Mouse (Mus musculus): ENCODE results near the gene Acly. TPM values are rescaled to one million over a fixed set of nuclear protein-coding genes. Genes with fewer than 3 reads are reported as not detected.

The Acly gene
- total and polyA plus RNA-seq, 3 experiments = 213 to 277 (median 246) TPM

- TF ChIP-seq NELFE (IDR thresholded peaks at IDR 0.05; ENCODE audit: low read depth, low read length) = peak; percentile 54; the same call in 1 of the 2 replicates
Observed at GRCm38 (mm10) chr11:100524358-100524757, 3.4 kb downstream of the Acly start (continued).

- dilution Hi-C loops (cut with MboI; ENCODE audit: extremely low pct_ligation_motif_present, extremely low pct_unique_long_range_greater_than_20kb, low sequenced_read_pairs) = no loop called here
- no peak overlapping the region for H3K4me3 ChIP-seq (replicated peaks in 1 of 3; ENCODE audit: low read depth in 2 of 3, low read length in 2 of 3, poor library complexity in 1 of 3)
- in situ Hi-C loops (cut with MboI; ENCODE audit: low pct_ligation_motif_present, low pct_unique_long_range_greater_than_20kb, low sequenced_read_pairs) = loop anchor here (5.0 kb wide), 1 partner anchor 36 kb away; no protein-coding TSS in a partner anchor
- H3K4me2 ChIP-seq (ENCODE audit: insufficient read depth, low read depth, poor library complexity, severe bottlenecking) = no peak overlapping the region
- no peaks in the 10 kb centered on the region for H3K9me3 ChIP-seq (replicated peaks; ENCODE audit: low read length)
- H3K27me3 ChIP-seq (replicated peaks) = no peaks in the 10 kb centered on the region
- no peak overlapping the region for H3K9ac ChIP-seq (ENCODE audit: insufficient read depth, low read depth)
- TF ChIP-seq JUN (IDR thresholded peaks at IDR 0.05; ENCODE audit: insufficient read depth, low read depth, low read length) (no peak), UBTF (IDR thresholded peaks at IDR 0.05; ENCODE audit: low read depth, low read length) (no peak), MAX (IDR thresholded peaks at IDR 0.05; ENCODE audit: low read length) (no peak), MAZ (IDR thresholded peaks at IDR 0.05; ENCODE audit: low read depth, low read length) (no peak), KAT2A (IDR thresholded peaks at IDR 0.05; ENCODE audit: insufficient replicate concordance, low read length) (no peak), PAX5 (IDR thresholded peaks at IDR 0.05; ENCODE audit: low read length) (no peak), TCF12 (IDR thresholded peaks at IDR 0.05; ENCODE audit: low read depth, low read length) (no peak), RCOR1 (conservative IDR thresholded peaks at IDR 0.05; ENCODE audit: low read depth, low read length) (no peak), ZKSCAN1 (IDR thresholded peaks at IDR 0.05; ENCODE audit: borderline replicate concordance, low read depth, low read length) (no peak), CHD1 (IDR thresholded peaks at IDR 0.05; ENCODE audit: low read depth, low read length) (no peak), HCFC1 (IDR thresholded peaks at IDR 0.05; ENCODE audit: low read depth, low read length) (no peak), RAD21 (IDR thresholded peaks at IDR 0.05; ENCODE audit: low read depth, low read length) (no peak), GABPA (IDR thresholded peaks at IDR 0.05; ENCODE audit: insufficient replicate concordance, low read depth, low read length) (no peak), CTCF (conservative IDR thresholded peaks at IDR 0.05 in 1 of 2, IDR thresholded peaks at IDR 0.05 in 1 of 2; ENCODE audit: low read depth in 2 of 2, low read length in 2 of 2) (no peak)
- DNase-seq (ENCODE audit: extremely low read depth) = no peak
- no peak overlapping the region for H3K27ac ChIP-seq (ENCODE audit: insufficient read depth, low read depth)
- peaks cover 67 to 90% of the 10 kb centered on the region in 2 experiments for H3K36me3 ChIP-seq (replicated peaks in 1 of 2; ENCODE audit: control insufficient read depth in 1 of 2, insufficient read depth in 1 of 2, low read length in 1 of 2)
- H3K4me1 ChIP-seq (ENCODE audit: control insufficient read depth in 1 of 2, insufficient read depth in 2 of 2) = peaks cover 7 to 23% of the 10 kb centered on the region in 2 experiments
- peaks cover 25% of the 10 kb centered on the region for H3K79me2 ChIP-seq (replicated peaks; ENCODE audit: control insufficient read depth, extremely low read depth, insufficient read depth, poor library complexity, severe bottlenecking)
Observed at GRCm38 (mm10) chr11:100520838-100521237, 7.0 kb downstream of the Acly start.

DNA sequence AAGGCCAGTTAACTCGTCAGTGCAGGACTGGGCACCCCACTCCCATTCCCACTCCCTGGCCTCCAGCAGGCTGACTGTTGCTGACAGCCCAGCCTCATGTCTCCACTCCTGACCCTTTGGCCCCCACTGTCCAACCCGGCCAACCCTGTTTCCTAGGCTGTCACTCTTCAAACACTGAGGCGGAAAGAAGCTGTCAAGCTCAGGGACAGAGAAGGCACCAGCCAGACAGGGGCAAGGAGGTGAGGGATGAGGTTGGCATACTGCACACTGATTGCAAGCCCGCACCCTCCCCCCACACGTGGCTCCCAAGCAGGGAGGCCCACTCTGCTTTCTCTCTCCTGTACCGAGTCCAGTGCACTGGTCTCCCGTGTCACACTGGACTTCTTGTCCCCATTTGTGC is 8.6 kb downstream of the Acly start:
- DNase-seq (ENCODE audit: extremely low read depth) = no peak
- dilution Hi-C loops (cut with MboI; ENCODE audit: extremely low pct_ligation_motif_present, extremely low pct_unique_long_range_greater_than_20kb, low sequenced_read_pairs) (no loop called here), in situ Hi-C loops (cut with MboI; ENCODE audit: low pct_ligation_motif_present, low pct_unique_long_range_greater_than_20kb, low sequenced_read_pairs) (no loop called here)
- Histone ChIP-seq H3K27me3 (replicated peaks) (no peaks in the 10 kb centered on the region), H3K79me2 (replicated peaks; ENCODE audit: control insufficient read depth, extremely low read depth, insufficient read depth, poor library complexity, severe bottlenecking) (peaks cover 11% of the 10 kb centered on the region), H3K27ac (ENCODE audit: insufficient read depth, low read depth) (no peak overlapping the region), H3K36me3 (replicated peaks in 1 of 2; ENCODE audit: control insufficient read depth in 1 of 2, insufficient read depth in 1 of 2, low read length in 1 of 2) (peaks cover 83 to 98% of the 10 kb centered on the region in 2 experiments), H3K4me3 (replicated peaks in 1 of 3; ENCODE audit: low read depth in 2 of 3, low read length in 2 of 3, poor library complexity in 1 of 3) (no peak overlapping the region), H3K4me1 (ENCODE audit: control insufficient read depth in 1 of 2, insufficient read depth in 2 of 2) (peaks cover 0 to 6% of the 10 kb centered on the region in 2 experiments; a peak in 3 of 4 replicates), H3K4me2 (ENCODE audit: insufficient read depth, low read depth, poor library complexity, severe bottlenecking) (no peak overlapping the region), H3K9ac (ENCODE audit: insufficient read depth, low read depth) (no peak overlapping the region), H3K9me3 (replicated peaks; ENCODE audit: low read length) (no peaks in the 10 kb centered on the region)
- no peak for TF ChIP-seq ZC3H11A (IDR thresholded peaks at IDR 0.05; ENCODE audit: low read depth, low read length)
- no peak for TF ChIP-seq RCOR1 (conservative IDR thresholded peaks at IDR 0.05; ENCODE audit: low read depth, low read length)
- no peak for TF ChIP-seq GABPA (IDR thresholded peaks at IDR 0.05; ENCODE audit: insufficient replicate concordance, low read depth, low read length)
- no peak for TF ChIP-seq USF1 (IDR thresholded peaks at IDR 0.05; ENCODE audit: low read depth, low read length)
- TF ChIP-seq POLR2AphosphoS2 (IDR thresholded peaks at IDR 0.05; ENCODE audit: low read depth, low read length) = no peak
- no peak for TF ChIP-seq ZMIZ1 (IDR thresholded peaks at IDR 0.05; ENCODE audit: low read depth, low read length)
- TF ChIP-seq PAX5 (IDR thresholded peaks at IDR 0.05; ENCODE audit: low read length) = no peak
- TF ChIP-seq JUN (IDR thresholded peaks at IDR 0.05; ENCODE audit: insufficient read depth, low read depth, low read length) = no peak
- TF ChIP-seq ZKSCAN1 (IDR thresholded peaks at IDR 0.05; ENCODE audit: borderline replicate concordance, low read depth, low read length) = no peak
- TF ChIP-seq ETS1 (conservative IDR thresholded peaks at IDR 0.05; ENCODE audit: low read depth, low read length) = no peak
- TF ChIP-seq RAD21 (IDR thresholded peaks at IDR 0.05; ENCODE audit: low read depth, low read length) = no peak
- no peak for TF ChIP-seq CTCF (conservative IDR thresholded peaks at IDR 0.05 in 1 of 2, IDR thresholded peaks at IDR 0.05 in 1 of 2; ENCODE audit: low read depth in 2 of 2, low read length in 2 of 2)
- TF ChIP-seq EP300 (IDR thresholded peaks at IDR 0.05; ENCODE audit: low read length) = no peak
- no peak for TF ChIP-seq TCF12 (IDR thresholded peaks at IDR 0.05; ENCODE audit: low read depth, low read length)
- TF ChIP-seq MXI1 (IDR thresholded peaks at IDR 0.05; ENCODE audit: low read depth, low read length) = no peak
- no peak for TF ChIP-seq USF2 (conservative IDR thresholded peaks at IDR 0.05; ENCODE audit: low read depth, low read length)

Data from CH12.LX (cell line).